Mouse (Mus musculus) spleen, embryonic (tissue): ENCODE results near the gene Fto.

Experiments used
- CTCF ChIA-PET: fragments of 350-600 bp; sonication (Branson Sonifier 250); formaldehyde crosslinking; loops from one replicate; lab custom pipeline; 2022; lab: Charles Lee

The Fto gene

DNA sequence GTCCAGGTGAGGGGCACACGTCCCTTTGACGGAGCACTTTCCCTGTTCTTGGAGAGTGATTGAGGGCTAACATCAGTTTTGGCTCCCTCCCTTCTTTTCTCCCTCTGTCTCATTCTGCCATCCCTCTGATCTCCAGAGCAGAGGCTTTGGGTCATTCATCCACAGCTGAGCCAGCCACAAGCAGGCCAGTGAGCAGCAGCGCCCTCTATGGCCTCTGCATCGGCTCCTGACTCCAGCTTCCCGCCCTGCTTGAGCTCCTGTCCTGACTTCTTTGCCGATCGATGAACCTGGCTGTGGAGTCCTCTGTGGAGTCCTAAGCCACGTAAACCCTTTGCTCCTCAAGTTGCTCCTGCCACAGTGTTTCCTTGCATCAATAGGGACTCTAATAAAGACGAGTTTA is 10.9 kb downstream of the Fto start:
- CTCF ChIA-PET = no interaction called here

DNA sequence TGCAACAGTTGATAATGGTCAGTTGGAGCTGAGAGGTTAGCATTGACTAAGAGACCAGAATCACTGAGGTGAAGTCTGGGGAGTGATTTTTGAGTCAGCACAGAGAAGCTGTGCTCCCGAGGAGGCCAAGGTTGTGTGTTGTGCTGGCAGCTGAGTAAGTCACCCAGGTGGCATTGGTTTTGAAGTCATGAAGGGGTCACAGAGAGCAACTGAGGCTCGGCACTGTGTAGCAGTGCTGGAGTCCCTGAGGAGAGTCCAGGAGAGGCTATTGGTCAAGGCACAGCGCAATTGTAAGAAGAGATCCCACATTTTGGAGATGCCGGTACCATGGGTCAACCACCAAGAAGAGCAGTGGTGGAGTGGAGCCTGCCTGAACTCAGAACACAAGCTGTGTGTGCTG is 11.6 kb downstream of the Fto start:
- CTCF ChIA-PET = no interaction called here

DNA sequence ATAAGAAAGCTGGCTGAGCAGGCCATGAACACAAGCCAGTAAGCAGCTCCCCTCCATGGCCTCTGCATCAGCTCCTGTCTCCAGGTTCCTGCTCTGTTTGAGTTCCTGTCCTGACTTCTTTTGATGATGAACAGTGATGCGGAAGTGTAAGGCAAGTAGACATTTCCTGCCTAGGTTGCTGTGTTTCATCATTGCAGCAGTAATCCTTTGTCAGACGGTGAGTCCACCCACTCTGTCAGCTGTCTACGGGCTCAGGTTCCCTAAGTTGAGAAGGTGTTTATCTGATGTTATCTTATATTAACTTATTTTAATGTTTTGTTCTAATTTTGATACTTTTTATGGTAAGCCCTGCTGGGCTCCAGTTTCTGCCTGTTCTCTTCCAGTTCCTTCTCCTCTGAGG is 12.7 kb downstream of the Fto start:
- CTCF ChIA-PET = no interaction called here

DNA sequence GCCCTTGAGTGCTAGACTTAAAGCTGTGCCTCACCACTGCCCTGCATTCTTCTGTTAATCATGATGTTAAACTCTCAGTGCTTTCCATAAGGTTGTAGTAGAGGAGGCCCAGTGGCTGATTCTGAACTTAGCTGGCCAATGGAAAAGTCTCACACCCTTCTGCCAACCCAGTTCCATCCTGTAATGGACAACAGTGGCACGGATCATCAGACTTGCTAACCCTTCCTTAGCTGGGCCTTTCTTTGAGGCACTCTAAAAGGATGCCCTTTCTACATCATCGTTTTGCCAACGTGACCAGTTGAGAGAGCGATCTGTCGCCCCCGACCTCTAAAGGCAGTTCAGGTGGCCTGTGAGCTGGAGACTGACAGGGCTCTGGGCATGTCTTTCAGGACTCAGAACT is 13.6 kb downstream of the Fto start:
- CTCF ChIA-PET = no interaction called here

DNA sequence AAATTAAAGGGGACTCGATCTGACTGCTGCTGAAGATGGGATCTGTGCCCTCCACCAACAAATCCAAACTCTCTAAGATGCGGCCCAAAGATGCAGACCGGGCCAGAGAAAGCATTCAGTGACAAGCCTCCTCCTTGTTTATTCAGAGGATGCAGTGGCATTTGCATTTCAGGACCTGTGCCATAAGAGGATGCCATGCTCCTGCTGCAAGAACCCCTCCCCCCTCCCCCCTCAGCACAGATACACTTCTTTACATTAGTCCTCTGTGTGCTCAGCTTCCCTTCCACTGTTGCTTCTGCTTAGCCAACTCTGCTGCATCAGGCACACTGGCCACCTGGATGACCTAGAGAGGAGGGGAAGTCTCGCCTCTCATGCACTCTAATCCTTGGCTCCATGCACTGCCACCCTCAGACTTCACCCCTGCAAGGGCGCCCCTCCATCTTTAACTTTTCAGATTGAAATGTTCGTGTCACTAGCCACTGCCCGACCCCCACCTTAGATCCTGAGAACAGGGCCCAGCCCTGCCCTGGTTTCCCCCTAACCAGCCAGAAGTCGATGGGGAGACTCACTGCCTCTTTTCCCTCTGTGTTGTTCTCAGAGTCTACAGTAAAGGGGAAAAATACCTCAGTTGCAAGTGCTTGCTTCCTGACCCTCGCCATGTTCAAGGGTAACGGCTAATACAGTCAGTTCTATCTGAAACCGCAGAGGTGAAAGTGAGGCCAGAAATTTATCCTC is 14.3 kb downstream of the Fto start:
- CTCF ChIA-PET = no interaction called here

DNA sequence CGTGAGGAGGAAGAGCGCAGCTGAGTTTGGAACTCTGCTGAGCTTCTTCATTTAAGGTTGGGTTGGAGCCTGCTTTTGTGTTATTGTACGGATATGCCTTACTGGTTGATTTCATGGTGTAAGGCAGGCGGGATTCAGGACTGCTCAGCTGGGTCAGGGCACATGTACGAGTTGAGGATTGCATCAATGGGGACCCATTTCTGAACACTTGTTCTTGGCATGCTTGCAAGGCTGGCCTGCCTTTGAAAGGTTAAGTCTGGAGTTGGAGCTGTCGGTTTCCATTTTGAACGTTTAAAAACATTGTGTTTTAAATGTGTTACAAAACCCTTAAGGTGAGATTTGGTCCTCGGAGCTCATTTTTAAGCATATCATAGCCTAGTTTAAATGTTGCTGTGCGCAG is 15.7 kb downstream of the Fto start:
- CTCF ChIA-PET = no interaction called here

DNA sequence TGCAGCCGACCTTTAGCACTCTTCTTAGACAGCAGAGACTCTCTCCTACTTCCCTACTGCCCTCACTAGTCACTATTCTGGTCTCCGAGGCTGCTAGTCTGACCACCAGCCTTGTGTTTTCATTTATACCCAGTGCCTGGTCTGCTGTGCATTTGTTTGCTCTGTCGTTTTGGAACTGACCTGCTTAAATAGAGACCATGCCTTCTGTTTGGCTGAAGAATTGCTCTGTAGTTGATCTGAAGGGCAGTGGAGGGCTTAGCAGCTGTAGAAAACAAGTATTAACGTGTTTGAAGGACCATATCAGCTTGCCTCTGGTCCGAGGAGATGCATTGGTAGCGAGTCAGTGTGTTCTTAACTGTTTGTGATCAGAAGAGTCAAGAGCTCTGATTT is 16.1 kb downstream of the Fto start:
- CTCF ChIA-PET = no interaction called here

DNA sequence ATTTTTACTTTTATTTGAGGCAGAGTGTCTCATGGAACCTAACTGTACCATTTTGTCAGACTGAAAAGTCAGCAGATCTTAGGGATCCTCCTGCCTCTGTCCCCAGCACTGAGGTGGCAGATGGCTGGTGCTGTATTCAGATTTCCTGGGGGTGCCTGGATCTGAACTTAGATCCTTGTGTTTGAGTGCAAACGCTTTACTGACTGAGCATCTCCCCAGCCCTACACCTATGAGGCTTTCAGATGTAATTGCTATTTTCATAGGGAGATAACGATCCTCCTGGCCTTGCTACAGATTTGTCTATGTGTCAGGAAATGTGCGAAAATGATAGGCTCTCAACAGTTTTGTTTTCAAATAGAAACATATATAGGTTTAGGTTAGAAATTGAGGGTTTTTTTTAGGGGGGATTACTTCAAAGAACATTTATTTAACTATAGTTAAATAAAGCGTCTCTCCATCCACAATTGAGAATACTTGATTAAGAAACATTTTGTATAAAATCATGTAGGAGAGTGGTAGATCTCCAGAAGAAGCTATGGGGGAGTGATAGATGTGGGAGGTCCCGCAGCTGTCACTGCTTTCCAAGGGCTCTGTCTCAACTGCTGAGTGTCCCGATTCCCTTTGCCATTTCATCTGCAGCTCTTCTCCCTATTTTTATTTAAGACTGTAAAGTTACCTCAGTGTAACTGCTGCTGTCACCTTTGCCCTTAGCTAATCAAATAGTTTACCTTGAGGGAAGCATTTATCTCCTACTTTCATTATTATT is 25.2 kb downstream of the Fto start:
- CTCF ChIA-PET = no interaction called here

DNA sequence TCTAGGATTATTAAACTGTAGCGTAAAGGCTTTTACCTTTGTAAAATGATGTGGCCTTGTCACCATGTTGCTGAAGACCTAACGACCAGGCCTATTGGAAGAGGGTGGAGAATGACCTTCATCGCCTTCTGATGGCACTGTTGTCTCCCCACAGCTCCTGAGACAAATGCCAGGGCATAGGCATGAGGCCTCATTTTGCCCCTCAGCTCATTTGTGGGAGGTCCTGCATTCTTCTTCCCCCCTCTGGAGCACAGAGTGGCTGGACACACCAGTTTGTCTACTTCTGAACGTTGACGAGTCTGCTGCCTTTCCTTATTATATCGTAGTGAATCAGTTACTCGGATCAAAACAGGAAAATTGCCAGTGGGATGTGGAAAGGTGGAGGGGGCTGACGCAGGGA is 26.3 kb downstream of the Fto start:
- CTCF ChIA-PET = no interaction called here

DNA sequence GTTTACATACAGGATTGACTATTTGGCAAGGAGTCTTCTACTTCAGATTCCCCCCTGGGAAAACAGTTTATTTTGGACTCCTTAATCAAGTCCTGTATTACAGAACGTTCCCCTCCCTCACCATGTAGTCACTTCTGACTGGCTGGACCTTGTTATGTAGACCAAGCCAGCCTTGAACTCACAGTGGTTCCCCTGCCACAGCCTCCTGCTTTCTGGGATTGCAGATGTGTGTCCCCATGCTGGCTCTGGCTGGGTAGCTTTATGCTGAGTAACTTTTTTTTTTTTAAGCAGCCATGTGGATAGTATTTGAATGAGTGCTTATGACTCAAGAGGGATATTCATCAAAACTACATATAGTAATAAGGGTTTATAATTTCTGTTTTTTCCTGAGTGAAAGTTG is 27.4 kb downstream of the Fto start:
- CTCF ChIA-PET = interaction anchor here (0.6 kb wide), 1 partner anchor 92 kb away, joined by 6 read pairs; no protein-coding TSS in a partner anchor

DNA sequence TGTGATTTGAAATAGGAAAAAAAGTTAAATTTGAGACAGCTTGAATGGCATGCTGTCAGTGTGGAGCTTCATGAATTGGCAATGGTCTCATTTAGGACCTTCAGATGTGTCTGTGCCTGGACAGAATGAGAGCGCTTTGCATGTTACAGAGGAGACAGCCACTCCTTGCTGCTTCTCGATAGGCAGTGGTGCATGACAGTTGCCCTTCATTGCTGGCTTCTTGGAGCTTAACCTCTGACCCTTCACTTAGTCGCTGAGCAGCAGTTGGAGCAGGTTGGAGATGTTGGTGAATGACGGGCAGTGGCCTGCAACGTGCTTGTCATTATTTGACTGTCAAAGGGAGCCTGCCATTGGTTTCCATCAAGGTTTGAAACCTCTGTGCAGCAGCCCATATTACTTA is 28.9 kb downstream of the Fto start:
- CTCF ChIA-PET = no interaction called here

DNA sequence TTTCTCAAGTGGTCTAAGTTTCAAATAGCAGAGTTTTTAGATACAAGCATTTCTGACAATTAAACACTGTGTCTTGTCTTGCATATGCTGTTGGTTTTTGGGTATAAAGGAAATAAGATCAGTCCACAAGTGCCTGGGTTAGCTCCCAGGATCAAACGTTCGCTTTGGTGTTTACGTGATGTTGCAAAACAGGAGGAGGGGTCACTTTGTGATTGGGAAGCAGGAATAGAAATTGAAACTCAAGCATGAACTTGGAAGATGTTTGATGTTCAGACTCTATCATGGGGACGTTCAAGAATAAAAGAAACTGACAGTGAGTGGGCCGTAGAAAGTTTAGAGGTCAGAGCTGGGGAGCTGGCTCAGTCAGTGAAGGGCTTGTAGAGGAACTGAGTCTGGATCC is 29.5 kb downstream of the Fto start:
- CTCF ChIA-PET = no interaction called here

DNA sequence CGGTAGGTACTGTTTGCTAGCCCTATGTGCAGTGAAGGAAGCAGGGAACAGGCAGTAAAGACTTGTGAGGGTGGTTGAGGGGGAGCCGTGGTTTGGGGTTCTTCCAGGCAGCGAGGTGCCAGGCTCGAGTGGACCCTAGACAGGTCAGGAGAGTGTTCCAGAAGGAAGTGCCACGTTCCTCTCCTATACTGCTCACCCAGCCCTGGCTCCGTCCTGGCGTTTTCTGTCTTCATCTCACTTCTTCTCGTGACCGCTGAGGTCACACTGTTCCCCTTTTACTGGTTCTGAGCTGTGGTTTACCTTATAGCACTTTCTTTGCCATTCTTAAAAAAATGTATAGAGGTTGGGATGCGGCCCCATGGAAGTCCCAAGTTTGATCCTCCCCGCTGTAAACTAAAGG is 31.3 kb downstream of the Fto start:
- CTCF ChIA-PET = no interaction called here

DNA sequence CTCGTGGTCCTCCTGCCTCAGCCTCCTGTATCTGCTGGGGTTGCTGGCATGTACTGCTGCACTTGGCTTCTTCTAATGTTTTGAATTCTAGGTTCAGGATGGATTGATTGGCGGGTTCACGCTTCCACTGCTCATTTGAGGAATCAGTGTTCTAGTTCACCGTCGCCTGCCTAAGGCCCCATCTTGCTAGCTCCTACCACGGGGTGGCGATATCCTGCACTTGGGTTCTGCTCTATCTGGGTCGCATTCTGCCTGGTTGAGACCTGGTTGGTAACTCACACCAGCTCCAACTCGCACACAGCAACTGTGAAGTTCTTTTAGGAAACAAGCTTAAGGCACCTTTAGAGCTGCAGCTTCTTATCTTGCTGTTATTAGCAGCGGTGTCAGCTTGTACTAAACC is 33.8 kb downstream of the Fto start:
- CTCF ChIA-PET = no interaction called here

DNA sequence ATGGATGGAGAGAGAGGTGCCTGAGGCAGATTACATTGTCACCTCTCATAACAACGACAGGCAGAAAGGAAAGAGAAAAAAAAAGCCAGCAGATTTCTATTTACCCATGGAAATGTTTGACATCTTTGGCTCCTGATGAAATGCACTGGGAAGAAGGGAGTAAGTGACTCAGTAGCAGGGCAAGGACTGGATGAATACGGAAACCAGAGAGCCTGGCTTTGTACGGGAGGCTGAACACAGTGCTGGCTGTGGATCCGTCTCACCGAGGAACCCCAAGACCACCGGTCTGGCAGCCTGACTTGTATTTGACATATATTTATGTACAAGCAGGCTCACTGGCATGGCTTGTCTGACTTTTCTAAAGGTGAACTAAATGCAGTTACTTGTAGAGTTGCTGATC is 34.3 kb downstream of the Fto start:
- CTCF ChIA-PET = no interaction called here

DNA sequence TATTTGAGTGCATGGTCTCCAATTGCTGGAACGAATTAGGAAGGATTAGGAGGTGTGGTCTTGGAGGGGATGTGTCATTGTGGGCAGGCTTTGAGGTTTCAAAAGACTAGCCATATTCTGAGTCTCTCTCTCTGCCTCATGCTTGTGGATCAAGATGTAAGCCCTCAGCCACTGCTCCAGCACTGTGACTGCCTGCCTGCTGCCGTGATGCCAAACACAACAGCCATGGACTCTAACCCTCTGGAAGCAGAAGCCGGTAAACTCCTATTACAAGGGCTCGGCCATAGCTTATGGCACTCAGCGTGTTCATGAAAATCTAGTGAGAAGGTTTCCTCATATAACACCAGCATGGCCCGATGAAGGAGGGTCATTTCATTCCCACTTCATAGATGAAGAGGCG is 36.5 kb downstream of the Fto start:
- CTCF ChIA-PET = interaction anchor here (0.6 kb wide), 1 partner anchor 215 kb away, joined by 3 read pairs; no protein-coding TSS in a partner anchor

DNA sequence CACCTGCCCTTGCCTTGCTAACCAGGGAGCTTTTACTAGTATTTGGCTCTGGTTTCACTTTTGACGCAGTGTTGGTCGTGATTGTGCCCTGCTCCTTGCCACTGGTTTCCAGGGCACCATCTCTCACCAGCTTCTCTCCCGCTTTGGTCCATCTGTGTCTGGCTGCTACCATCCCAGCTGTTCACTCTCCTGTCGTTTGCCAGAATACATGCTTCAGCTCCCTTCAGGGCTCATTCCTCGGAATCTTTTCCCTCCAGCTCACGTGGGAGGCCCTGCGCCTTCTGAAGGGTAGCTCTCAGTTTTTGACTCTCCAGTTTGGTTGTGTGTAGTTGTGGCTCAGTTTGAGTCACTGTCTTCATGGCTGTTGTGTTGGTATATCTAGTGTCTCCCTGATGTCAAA is 37.3 kb downstream of the Fto start:
- CTCF ChIA-PET = no interaction called here

DNA sequence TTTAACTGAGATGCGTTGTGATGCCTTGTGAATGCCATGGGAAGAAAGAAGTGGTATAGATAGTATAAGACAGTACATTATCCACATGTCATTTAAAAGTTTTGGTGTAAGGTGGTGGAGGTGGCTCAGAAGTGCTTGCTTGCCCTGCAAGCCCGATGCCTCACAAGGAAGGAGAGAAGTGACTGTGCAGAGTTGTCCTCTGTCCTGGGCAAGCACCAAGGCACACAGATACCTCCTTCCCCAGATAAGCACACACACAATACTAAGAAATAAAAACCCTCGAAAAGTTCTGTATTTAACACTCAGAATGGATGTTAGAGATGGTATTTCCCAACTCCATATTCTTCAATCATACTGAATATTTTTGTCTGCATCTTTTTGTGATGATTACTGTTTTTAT is 39.3 kb downstream of the Fto start:
- CTCF ChIA-PET = no interaction called here

DNA sequence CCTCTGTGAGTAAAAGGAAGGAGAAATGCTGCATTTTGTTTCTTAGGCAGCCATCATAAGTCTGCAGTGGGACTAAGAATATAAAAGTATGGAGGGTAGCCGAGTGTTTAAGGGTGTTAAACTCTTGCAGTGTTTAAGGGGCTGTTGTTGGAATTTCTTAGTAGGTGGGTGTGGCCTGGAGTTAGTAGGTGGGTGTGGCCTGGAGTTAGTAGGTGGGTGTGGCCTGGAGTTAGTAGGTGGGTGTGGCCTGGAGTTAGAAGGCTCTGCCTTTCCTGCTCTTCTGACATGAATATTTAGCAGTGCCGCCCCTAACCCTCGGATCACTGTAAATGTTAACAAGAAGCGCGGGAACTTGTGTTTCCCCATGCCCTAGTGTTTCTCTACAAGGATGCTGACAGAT is 39.7 kb downstream of the Fto start:
- CTCF ChIA-PET = no interaction called here

DNA sequence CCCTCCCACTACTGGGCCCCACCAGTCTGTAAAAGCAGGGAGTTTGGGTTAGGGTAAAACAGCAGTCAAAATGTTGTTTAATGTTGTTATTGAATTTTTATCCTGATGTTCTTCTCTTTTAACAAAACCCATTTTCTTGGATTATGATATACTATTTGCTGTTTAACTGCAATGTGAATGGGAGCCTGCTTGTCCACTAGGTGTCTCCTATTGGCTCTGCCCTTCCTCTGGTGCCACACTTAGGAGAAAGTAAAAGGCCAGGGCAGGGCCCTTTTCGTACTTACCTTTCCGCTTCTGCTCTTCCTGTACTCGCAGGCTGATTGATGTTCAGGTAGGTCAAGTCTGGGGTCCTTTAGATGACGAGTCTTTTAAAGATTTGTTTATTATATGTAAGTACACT is 40.6 kb downstream of the Fto start:
- CTCF ChIA-PET = no interaction called here

DNA sequence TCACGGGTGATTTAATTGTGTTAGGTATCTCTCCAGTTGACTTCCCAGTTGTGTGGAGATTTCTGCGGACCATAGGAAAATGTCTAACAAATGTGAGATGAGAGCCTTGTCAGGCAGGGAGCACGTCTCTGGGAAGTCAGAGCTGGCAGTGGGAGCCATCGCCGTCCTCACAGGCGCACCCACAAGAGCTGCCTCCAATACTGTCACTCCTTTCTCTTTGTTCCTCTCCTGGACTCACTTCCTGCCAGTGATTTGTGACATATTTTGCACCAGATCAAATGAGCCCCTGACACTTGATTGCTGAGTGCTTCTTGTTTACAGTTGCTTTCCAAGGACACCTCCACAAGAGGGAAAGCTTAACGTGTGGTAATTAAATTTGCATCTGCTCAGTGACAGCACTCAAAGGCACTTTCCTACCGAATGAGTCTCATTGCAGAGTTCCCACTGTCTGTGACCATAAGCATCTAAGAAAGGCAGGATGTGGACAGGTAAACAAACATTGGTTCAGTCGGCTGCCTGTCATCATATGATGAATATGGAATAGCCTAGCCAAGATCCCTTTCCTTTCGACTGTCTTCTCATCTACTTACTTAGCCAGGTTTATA is 42.1 kb downstream of the Fto start:
- CTCF ChIA-PET = no interaction called here

DNA sequence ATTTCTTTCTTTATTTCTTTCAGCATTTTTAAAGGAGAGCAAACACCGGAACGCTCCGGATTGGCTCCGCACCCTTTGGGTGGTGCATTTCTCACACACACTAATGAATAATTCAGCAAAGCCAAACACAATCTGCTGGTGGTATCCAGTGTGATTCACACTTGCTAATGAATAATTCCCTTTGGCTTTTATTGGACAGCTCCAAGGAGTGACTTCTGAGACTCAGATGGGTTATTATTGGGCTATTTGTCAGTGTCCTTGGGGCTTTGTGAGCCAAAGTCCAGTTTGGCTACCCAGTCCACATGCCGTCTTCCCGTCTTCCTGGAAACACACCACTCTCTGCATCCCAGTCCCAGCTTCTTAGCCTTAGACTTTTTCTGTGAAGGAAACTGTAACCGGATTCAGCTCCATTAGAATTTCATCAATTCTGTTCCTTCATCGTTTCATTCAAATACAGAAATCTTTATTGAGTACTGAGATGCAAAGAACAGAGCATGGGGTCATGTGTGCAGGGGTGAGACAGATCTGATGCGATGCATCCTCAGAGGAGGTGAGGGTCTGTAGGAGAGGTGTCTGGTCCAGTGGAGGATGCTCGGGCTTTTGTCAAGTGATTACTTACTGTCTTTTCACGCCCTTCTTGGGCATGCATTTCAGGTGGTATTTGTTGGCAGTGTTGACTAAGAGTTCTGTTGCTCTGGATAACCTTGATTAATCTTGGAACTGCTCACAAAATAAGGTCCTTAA is 42.8 kb downstream of the Fto start:
- CTCF ChIA-PET = no interaction called here
